Mouse (Mus musculus): ENCODE measurements around the gene Gpr153.
A peak's percentile ranks its signal among the peaks of the same experiment; 100 is the strongest.

Gene Gpr153

DNA sequence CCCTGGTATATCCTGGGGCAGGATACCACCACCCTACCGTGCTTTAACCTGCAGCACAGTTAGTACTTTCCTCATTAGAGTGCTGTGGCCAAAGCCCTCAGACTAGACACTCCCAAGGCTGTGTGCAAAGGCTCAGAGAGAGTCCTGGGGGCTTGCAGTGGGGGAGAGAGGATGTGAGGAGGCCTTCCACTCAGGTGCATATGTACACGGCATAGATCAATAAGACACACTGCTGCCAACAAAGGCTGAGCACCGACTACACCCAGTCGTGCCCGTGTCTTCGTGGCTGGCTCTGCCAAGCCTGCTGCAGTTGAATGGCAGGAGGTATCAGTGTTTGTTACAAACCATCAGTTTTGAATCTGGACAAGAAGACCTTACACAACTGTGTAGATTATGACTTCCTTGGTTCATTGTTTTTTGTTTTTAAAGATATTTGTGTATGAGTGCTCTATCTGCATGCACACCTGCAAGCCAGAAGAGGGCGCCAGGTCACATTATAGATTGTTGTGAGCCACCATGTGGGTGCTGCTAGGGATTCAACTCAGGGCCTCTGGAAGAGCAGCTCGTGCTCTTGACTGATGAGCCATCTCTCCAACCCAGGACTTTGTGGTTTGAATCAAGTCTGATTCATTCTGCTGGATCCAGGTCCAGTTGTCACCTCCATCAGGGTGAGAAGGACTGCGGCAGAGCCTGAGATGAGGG lies 9.0 kb upstream of the Gpr153 start:
- no peak for DNase-seq (ENCODE audit: low spot score in 2 of 2)

DNA sequence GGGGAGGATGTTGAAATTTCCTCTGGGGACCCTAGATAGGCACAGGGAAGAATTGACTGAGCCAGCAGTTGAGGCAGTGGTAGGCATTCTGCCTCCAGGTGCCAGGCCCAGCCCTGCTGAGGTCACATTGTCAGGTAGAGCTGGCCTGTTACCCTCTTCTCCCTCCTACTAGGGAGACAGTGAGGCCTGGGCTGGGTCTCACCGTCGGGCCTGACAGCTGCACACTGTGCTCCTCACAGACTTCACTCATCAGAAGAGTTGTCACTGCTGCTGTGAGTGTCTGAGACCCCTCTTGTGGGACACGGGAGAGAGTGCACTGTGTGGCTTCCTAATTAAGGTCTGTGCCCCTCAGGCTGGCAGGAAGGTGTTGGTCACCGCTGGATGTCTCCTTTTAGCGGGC lies 8.2 kb upstream of the Gpr153 start:
- DNase-seq (ENCODE audit: low spot score in 2 of 2), result no peak

DNA sequence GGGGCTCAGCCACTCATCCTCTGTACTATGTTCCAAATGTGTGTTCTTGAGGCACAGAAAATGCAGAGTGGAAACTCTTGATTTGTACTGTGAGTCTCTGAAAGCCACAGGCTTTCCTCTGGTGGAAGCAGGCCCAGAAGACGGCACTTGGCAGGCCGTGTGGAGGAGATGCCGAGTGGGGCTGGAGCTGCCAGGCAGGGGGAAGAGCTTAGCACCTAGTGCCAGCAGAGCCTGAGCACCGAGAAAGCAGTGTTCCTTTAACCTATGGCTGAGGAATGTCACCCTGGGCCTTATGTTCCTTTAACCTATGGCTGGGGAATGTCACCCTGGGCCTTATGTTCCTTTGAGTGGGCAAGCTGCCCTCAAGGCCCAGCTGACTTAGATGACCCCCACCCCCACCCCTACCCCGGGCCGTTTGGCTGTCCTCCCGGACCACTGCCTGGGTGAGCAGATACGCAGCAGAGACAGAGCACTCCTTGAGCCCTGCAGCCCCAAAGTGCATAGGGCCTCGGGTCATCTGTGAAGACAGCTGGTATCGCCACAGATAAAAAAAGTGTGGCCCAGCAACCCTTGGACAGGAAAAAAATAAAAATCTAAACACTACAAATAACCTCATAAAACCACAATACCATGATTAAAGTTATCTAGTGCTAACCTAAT lies 7.7 kb upstream of the Gpr153 start:
- DNase-seq (ENCODE audit: low spot score in 2 of 2), result no peak

DNA sequence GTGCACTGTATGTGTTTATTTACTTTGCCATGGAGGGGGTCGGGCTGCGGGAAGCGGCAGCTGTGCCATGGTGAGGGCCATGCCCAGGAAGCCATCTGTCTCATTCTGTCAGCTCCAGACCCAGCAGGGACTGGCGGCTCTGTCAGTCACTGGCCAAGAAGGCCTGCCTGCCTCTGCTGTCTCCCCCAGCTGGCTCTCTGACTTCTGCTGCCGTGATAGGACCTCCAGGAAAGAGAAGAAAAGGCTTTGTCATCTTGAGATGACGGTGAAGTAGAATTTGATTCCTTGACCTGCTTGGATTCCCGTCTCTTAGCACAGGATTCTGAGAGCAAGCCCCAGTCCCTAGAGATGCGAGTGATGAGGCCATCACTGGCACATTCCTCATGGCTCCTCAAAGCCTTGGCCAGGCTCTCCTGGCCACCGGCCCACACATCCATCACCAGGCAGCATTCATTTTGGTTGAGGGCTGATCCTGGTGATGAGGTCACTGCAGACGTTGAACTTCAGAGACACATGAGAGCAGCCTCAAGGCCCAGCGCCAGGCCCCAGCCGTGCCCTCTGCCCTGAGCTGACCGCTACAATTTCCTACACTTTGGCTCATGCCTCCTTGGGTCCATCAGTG lies 6.2 kb upstream of the Gpr153 start:
- DNase-seq (ENCODE audit: low spot score in 2 of 2), result no peak

DNA sequence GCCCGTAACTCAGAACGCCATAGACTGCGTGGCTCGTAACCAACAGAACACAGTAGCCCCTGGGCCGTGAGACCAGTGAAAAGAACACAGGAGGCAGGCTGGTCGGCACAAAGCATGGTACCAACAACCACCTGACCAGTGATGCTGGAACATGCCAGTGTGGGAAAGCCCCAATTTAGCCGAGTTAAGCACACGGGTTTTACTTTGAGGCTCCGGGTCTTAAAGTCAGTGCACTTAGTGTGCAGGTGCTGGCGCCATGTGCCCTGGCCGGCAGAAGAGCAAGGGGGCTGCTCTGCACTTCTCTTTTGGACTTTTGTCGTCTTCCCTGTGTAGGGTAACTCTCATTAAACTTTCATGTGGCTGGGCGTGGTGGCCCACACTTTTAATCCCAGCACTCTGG lies 4.1 kb upstream of the Gpr153 start:
- DNase-seq (ENCODE audit: low spot score in 2 of 2), result no peak

DNA sequence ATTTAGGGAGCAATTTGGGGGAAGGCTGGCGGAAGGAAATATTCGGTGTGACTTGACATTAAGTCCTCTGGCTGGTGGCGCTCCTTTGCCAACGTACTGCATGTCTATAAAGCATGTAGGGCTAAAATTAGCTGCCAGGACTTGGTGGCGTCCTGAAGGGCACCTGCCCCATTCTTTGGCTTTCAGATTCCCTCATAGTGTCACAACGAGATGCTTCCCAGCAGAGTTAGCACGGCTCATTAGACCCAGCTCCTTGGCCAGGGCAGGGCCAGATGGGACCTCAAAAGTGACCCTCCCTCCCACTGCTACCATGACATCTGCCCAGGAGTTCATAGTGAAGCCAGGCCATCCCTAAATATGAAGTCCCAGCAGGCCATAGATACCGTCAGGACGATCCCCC lies 3.4 kb upstream of the Gpr153 start:
- no peak for DNase-seq (ENCODE audit: low spot score in 2 of 2)

DNA sequence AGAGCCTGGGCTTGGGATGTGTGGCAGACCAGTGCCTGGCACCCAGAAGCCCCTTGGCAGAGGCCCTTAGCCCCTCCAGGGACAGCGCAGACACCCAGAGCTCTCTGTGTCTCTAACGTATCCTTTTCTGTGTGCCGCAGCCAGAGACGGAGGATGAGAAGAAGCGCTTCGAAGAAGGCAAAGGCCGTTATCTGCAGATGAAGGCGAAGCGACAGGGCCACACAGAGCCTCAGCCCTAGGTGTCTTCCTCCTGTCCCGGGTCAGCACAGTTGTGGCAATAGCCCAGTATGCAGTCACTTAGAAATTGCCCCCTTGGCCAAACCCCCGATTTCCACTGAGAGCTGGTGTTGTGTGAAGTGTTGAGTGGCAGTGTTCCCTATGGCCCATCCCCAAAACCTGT lies 2.7 kb upstream of the Gpr153 start:
- no peak for DNase-seq (ENCODE audit: low spot score in 2 of 2)

DNA sequence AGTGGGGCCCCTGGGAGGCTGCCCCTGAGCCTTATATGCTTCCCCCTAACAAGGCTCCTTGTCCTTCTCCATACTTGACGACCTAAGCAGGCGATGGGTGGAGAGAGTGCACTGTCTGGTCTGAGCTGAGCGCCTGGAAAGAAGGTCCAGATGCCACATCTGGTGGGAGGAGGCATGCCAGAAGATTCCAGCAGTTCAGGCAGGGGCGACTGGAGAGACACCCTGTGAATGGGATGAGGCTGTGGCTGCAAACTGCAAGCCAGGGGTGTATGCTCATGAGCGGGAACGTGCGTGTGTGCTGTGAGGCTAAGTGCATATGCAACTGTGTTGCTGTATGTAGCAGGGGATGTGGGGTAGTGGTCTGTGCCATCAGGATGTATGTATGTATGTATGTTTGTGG lies 2.0 kb upstream of the Gpr153 start:
- DNase-seq (ENCODE audit: low spot score in 2 of 2), result no peak

DNA sequence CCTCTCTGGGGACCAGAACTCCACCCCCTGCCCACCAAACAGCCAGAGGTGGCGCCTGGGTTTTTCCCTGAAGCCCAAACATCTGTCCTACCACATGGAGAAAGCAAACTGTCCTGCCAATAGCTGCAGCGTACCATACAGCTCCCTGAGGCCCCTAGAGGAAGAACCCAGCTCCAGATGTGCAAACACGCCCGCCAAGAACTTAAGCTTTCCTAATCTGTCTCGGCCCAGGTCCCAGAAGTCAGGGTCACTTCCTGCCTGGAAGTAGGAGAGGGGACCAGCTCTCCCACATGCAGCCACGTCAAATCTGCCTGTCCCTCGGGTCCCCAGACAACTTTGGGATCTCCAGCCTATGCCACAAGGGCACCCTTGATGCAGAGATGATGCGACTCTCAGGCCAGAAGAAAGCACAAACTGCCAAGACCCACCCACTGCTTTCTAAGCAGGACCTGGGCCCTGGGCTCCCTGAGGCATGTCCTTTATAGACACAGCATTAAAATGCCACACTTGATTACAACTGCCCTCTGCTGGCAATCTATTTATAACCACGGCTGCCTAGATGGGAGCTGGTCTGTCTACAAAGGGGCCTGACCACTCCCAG lies 1.5 kb upstream of the Gpr153 start:
- DNase-seq (ENCODE audit: low spot score in 2 of 2), result no peak

DNA sequence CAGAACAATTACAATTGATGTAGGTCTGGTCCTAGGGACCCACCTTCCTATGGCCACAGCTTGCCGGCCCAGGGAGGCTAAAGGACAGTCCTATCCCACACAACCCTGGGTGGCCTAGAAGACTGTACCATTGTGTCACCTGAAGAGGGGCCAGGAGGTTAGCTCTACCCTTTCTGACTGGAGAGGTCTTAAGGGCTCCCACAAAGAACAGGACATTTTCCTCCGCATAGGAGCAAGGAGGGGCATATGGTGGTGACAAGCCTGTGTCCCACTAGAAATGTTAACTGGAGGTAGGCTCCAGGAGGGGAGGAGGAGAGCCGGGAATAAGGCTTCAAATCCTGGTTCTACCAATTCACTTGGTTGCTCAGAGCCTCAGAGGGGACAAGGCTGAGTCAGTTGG lies 841 bp upstream of the Gpr153 start:
- DNase-seq (ENCODE audit: low spot score in 2 of 2), result no peak

DNA sequence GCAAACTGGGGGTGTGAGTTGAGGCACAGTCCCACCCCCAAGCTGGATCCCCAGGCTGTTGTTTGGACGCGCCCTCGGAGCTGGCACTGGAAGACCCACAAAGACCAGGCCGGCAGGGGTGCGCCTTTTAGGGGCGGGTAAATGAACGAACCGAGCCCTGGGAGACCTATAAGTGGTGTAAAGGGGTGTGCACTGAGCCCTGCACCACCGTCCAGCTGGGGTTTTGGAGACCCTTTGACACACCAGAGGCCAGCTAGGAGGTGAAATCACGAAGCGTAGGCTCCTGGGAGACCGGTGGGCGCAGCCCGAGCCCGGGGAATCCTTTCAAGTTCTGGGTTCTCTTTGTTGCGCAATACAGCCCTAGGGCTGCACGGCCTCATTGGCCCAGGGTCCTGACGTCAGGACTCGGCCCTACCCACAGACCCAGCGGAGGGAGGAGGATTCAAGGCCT lies 674 bp downstream of the Gpr153 start:
- no peak for DNase-seq (ENCODE audit: low spot score in 2 of 2)

DNA sequence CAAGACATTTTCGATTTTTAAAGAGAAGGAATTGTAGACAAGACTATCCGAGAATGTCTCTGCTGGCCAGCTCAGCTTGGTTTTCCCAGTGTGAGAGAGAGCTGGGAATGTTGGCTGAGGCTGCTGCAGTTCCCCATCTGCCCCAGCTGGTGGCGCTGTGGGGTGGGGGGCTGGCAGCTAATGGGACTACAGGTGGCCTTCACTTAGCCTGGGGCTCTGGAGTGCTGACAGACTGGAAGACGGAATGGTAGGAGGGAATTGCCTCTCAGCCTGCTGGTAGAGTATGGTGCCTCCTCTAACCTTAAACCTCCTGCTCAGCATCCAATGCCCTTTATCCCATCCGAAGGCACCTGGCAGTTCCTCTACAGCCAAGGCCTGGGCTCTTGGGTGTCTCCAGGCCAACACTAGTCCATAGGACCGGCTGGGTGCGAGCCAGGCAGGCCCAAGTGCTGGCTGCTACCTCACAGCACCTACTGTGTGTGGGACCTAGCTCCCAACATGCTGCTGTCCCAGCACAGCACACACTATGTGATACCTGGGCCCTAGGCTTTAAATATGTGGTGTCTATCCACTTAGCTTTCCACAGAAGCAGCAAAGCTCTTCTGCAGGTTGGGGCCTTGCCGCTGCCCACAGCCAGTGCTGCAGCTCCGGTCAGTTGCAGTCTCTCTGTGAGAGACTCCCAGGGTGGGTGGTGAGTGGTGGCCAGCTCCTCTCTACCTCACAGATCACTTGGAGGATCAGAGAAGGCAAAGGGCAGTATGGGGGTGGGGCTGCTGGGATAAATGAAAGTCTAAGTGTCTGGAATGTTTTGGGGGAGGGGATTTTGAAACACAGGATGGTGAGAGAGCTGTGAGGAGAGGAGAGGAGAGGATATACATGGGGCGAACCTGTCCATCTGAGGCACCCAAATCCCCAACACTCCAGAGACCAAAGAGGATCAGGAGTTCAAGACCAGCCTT lies 2.6 kb downstream of the Gpr153 start:
- no peak for DNase-seq (ENCODE audit: low spot score in 2 of 2)

DNA sequence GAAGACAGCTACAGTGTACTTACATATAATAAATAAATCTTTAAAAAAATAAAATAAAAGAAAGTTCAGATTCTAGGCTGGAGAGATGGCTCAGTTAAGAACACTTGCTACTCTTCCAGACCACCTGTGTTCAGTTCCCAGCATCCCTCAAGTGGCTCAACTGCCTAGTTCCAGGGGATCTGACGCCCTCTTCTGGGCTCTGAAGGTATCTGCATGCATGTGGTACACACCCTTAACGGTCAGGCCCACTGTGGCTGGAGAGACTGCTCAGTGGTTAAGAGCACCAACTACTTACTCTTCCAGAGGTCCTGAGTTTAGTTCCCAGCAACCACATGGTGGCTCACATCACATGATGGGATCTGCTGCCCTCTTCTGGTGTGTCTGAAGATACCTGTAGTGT lies 3.9 kb downstream of the Gpr153 start:
- DNase-seq (ENCODE audit: low spot score in 2 of 2), result no peak

DNA sequence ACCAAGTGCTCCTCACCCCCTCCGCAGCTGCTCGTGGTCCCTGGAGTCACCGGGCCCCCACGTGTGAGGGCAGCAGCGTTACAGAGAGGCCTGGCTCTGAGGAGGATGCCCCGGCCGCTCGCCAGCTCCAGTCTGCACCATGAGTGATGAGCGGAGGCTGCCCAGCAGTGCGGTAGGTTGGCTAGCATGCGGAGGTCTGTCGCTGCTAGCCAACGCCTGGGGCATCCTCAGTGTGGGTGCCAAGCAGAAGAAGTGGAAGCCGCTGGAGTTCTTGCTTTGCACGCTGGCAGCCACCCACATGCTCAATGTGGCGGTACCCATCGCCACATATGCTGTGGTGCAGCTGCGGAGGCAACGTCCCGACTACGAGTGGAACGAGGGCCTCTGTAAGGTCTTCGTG lies 5.0 kb downstream of the Gpr153 start:
- peak; percentile 46 to 70 for DNase-seq (ENCODE audit: low spot score in 2 of 2)

DNA sequence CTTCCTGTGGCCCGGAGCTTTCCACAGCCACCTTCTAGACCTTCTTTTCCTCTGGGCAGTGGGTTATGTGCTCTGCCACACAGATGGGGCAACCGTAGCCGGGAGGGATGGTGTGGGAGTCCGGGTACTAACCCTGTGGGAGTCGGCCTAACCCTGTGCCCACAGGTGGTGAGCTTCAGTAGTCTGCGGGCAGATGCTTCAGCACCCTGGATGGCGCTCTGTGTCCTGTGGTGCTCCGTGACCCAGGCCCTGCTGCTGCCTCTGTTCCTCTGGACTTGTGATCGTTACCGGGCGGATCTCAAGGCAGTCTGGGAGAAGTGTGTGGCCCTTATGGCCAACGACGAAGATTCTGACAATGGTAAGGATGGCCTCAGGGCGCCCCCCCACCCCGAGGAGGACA lies 7.6 kb downstream of the Gpr153 start:
- no peak for DNase-seq (ENCODE audit: low spot score in 2 of 2)

DNA sequence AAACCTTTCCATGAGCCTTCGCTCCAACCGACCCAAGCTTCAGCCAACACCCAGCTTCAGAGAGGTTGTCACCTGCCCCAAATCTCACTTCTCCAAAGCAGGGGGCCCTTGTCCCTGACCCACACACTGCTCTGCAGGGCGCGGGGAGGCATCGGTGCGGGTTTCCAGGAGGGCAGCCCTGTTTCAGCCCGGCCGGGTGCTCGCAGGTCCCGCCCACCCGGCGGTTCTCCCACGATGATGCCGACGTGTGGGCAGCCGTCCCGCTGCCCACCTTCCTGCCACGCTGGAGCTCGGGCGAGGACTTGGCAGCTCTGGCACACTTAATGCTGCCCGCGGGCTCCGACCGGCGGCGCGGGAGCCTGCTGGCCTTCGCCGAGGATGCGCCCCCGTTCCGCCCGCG lies 8.7 kb downstream of the Gpr153 start:
- DNase-seq (ENCODE audit: low spot score in 2 of 2), result no peak

DNA sequence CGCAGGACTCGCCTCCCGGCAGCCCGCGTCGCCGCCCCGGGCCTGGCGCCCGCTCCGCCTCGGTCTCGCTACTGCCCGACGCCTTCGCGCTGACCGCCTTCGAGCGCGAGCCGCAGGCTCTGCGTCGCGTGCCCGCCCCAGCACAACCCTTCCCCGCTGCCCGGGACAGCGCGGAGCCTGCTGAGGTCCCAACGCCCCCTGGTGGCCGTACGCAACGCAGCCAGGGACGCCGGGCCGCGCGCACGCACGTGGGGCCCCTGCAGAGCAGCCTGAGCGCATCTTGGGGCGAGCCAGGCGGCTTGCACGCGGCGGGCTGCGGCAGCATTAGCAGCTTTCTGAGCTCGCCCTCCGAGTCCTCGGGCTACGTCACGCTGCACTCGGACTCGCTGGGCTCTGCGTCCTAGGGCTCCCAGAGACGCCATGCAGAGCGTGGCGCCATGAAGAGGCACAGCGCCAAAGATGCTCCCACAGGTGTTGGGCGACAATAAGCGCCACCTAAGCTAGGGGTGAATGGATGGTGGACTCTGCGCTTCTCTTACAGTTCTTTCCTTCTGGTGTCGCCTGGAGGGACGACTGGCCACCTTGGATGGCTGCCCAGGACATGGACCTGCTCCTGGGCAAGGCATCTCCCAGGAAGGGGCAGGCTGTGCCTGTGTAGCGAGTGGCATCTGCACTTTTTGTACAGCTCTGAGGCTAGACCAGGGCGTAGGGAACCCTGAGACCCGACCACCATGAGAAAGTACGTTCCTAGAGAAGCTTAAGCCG lies 9.3 kb downstream of the Gpr153 start:
- peak; percentile 60 to 74 for DNase-seq (ENCODE audit: low spot score in 2 of 2)

DNA sequence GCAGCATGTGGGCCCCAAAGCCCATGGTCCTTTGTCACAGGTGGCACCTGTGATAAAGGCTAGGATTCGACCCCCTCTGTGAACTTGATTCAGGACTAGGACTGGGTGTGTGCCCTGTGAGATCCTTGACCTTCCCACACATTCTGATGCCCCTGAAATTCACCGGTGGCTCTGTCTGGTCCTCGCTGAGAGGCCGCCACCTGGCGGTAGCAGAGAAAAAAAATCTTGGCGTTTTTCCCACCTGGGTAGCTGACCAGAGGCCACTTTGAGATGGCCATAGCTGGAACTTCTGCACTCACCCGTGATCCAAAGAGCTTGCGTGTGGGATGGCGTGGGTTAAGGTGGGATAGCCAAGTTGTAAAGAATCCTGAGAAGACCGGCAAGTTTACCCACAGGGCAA lies 11.5 kb downstream of the Gpr153 start:
- DNase-seq (ENCODE audit: low spot score in 2 of 2), result no peak

DNA sequence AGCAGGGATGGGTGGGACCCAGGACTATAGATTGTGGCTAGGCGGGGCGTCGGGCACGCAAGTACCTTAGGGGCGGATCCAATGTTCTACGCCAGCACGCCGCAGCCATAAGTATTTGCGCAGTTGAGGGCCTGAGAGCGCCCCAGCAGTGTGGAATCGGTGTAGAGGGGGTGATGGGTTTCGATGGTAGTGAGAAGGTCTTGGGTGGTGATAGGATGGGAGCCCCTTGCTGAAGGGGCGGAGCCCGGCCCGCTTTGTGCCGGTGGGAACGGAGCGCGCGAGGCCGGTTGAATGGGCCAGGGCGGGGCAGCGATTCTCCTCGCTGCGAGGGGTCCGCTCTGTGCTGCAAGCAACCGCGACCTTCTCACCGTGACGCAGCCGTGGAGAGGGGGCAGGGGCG lies 12.2 kb downstream of the Gpr153 start:
- no peak for DNase-seq (ENCODE audit: low spot score in 2 of 2)

DNA sequence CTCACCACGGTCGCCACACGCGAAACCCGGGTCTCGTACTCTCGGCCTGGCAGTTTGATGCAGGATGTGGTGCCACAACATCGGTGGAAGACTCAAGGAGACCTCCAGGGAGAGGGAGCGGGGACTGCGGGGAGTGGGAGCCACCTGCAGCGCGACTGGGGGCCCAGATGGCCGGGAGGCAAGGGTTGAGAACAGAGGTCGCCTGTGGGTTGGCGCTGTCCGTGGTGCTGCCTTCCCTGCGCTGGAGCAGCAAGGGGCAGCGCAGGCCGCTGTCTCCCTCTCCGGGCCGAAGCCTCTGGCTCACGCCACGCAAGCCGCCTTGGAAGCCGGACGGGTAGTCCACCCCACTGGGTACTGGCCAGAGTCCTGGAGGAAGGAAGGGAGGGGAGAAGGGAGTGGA lies 12.9 kb downstream of the Gpr153 start:
- DNase-seq (ENCODE audit: low spot score in 2 of 2), result no peak

Measured in right cerebral cortex, postnatal 36 days (tissue).